Mouse (Mus musculus): ENCODE data around the gene Cachd1.

Cachd1 gene

DNA sequence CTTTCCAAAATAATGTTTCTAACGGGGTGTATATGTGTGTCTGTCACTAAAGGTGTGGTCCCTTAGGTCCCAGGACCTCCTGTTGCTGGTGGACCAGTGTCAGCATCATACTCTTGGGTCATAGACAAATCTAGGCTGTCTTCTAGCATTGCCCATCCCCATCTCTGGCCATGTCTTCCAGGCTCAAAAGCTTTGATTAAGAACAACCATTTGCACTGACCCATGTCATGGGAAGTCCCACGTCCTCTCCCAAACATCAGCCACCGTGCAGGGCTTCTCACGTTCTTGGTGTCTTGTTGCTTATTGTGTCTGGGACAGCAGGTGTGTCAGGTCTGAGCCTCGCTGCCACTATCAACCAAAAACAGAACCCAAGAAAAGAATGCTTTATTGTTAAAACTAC is 219.1 kb downstream of the Cachd1 start:
- no peak for DNase-seq

DNA sequence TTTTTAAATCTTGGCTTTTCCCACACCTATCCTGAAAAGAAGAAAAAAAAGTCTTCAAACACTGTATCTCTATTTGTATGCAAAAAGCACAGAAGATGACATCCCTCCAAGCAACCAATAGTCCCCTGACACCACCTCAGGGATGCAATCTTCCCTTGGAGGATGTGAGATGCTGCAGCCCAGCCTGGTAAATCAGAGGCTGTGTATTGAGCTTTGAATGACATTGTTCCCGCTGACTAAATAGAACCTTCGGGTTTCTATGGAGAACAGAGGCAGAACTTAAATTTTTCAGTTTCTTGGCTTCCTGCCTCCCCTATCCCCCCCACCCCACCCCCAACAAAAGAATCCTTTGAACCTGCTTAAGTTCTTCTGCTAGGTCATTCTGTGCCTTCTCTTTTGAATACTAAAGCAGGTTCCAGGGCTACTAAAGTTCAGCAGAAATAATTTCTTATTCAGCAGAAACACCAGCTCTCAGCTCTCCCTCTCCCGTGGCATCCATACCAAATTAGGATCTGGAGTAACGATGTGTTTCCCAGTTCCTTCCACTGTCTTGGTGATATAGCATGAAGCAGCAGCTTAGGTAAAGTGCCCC is 219.7 kb downstream of the Cachd1 start:
- DNase-seq, result no peak

DNA sequence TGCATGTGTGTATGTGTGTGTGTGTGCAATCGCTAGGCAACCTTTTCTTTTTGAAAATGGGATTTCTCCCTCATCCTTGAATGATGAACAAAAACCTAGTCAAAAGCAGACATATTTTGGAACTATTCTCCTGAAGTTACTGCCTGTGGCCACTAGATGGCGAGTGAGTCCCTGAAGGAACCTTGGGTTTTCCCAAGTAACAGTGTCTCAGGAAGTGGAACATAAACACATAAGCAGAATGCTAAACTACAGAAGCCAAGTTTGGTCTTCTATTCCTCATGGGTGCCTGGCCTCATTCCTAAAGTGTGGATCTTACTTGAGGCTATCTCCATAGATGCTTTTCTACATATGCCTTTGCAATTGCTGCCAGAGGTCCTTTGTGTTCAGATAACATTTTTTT is 221.7 kb downstream of the Cachd1 start:
- DNase-seq, result peak in 1 of 2 experiments; percentile 60

DNA sequence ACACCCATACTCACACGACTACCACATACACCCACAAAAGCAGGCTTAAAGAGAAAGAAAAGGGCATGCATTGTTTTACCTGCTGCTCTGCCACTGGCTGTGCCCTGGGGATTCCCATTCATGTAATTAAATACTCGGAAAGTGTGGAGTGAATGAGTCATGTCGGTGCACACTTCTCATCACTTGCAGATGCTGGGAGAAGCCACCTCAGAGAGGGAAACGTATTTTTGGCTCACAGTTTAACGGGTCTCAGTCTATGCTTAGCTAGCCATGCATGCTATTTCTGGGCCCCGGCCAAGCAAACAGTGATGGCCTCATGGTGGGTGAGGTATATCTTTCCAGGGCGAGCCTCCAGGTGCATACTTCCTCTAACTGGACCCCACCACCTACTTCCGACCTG is 222.4 kb downstream of the Cachd1 start:
- DNase-seq, result no peak

DNA sequence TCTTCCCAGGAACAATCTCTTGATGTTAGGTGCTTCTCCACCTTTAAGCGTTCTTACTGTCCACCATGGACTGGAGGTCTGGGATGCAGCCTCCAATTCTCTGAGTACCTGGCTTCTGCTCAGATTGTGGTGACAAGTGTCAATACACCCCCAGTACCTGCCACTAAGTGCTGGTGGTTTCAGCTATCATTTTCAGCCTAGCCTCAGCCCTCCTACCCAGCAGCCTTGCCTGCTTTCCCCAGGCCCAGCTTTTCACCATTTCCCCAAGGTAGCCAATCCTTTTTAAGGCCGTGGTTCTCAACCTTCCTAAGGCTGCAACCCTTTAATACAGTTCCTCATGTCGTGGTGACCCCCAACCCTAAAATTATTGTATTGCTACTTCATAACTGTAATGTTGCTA is 224.1 kb downstream of the Cachd1 start:
- DNase-seq, result no peak

DNA sequence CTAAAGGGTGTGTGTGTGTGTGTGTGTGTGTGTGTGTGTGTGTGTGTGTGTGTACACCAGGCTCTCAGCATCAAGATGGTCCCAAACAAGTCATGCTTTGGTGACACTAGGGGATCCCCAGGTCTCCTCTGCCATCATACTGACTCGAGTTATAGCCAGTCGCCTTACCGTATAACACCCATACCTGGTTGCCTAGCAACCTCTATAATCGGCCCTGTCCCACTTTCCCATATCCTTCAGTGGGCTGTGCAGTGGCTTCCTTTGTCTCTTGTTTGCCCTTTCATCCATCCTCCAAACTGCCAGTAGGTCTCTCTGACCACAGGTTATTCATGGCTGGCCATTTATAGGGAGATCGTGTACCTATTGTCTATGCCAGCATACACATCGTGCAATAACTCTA is 224.6 kb downstream of the Cachd1 start:
- DNase-seq, result no peak

DNA sequence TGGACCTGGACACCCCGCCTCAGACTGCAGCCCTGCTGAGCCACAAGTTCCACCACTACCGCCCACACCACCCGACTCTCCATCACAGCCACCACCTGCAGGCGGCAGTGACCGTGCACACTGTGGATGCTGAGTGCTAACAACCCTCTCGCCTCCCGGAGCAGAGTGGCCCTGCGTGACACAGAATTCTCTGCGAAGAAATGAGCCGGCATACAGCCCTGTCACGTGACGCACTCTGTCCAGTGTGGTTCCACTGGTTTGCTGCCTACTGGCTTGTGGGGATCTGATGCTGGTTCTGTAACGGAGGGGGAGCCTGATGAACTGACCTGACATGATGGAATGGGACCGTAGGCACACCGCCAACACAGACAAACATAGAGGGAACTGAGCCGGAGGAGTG is 226.5 kb downstream of the Cachd1 start:
- no peak for DNase-seq

DNA sequence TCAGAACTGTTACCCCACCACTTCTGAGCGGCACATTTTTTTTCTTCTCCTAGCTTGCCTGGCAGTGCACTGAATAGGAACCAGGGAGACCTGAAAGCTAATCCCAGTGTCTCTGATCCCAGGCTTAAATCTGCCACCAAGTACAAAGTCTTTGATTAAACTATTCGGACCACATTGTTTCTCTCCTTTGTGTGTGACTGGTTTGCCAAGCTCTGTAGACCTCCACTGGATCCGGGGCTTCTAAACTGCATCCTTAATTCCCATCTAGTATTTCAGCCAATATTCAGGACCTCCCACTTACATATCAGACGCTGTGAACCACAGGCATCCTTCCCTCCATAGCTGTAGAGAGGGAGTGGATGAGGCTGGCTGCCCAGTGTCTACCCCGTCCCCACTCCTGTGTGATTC is 231.9 kb downstream of the Cachd1 start:
- no peak for DNase-seq

DNA sequence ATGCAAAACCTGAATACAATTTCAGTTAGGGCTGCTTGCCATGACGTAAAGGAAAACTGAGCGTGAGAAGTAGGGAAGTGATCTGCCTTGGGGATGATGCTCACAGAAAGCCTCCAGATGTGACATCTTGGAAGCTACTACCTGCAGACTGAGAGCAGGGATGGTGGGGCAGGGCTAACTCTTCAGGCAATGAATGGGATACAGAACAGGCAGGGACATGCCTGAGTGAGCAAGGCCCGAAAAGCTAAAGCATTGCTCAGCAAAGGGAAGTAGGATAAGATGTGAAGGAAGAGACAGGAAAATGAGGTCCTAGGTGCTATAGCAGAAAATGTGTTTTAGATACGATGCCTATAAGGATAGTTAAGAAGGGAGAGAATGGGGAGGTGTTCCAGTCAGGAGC is 232.6 kb downstream of the Cachd1 start:
- DNase-seq, result no peak

DNA sequence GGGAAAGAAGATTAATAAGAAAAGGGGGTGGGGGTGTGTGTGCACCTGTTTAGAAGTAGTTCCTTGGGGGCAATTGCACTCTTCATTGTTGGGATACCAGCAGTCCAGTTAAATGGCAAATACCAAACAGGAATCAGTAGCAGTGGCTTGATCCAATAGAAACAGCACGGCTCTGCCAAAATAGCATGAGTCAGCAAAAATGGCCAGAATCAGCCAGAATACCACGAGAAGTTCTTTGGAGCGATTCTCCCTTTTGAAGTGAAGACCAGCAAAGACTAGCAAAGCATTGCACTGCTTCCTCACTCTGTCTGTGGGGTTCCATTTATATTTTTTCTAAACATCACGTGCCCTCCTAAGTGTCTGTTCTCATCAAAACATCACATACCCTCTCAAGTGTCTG is 241.3 kb downstream of the Cachd1 start:
- DNase-seq, result no peak

DNA sequence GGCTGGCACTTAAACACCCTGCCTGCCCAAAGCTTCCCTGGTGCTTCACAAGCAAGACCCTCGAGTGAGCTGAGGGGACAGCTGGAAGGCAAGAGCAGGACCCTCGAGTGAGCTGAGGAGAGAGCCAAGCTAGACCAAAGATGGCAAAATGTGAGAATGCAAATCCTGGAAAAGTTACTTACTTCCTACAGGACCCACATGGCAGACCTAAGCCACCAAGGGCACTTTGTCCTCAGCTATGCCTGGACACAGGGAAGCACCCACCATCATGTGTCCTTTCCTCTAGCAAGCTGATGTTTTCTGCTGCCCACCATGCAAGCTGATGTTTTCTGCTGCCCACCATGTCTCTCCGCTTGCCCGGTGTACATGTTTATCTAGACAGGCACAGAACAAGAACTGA is 244.1 kb downstream of the Cachd1 start, which contains the start of gene Gm10577:
TSS of gene Gm10577 (minus strand) at position 101 of the 400 bp plus-strand sequence.
- no peak for DNase-seq

DNA sequence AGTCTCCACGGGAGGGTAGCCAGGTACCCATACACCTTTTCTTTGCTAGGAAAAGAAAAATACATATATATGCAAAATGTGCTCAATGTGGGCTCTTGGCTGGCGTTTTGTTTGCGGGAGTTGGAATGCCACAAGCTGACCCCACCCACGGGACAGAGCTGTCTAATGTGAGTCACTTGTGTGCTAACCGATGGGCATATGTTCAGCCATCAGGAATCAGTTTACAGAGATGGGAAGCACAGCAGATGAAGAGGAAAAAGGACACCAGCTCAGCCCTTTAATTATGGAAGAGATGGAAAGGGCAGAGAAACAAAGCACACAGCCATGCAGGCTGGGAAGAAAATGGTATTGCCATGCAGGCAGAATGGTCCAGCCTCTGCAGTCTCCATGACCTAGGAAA is 250.1 kb downstream of the Cachd1 start:
- DNase-seq, result no peak

DNA sequence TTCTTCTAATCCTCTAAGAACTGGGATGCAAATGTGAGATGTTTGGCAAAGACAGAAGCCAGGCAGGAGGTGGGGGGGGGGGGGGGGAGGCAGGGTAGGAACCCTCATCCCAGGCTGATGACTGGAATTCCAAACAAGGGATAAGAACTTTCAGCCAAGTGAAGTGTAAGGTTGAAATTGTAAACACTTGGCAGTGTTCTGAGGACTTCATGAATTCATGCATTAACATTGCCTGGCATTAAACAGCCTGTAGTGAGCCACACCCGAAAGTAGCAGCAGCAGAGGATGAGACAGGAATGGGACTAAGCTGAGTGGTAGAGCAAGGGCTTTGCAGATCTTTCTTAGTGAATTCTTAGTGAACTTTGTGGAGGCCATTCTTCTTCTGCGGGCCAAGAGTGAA is 250.5 kb downstream of the Cachd1 start:
- no peak for DNase-seq

DNA sequence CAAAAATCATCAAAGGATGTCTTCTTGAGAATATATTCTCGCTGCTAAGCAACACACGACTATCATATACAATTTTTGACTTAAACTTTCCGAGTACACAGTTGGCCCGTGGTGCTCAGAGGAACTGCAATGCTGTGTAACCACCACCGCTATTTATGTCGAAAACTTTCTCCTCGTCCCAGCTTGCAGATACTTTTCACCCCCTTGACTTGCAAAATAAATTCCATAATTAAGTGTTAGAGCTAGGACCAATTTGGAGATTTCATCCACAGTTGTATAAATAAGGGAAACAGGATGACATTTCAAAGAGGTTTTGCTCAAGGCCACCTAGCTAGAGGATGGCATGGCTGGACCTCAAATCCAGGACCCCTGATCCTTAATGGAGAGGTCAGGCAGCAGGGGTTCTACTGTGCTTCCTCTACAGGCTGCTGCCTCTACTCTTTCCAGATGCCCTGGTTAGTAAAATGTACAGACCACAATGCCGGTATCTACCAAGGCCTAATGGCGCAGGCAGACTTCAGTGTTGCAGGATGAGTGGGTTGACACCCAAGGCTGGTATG is 251.5 kb downstream of the Cachd1 start:
- no peak for DNase-seq

DNA sequence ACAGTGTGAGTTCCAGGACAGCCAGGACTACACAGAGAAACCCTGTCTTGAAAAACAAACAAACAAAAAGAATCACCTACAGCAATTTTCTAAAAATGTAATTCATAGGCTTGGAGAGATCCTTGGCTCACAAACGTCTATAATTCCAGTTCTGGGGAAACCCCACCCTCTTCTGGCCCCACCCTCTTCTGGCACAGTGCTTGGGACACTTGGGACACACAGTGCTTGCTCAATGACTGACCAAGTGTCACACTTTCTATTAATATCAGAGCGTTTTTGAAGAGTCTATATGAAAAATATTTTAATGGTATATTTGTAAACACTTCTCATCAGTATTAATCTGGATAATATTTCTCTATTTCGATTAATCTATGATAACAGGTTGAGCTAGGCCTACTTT is 256.6 kb downstream of the Cachd1 start:
- no peak for DNase-seq

DNA sequence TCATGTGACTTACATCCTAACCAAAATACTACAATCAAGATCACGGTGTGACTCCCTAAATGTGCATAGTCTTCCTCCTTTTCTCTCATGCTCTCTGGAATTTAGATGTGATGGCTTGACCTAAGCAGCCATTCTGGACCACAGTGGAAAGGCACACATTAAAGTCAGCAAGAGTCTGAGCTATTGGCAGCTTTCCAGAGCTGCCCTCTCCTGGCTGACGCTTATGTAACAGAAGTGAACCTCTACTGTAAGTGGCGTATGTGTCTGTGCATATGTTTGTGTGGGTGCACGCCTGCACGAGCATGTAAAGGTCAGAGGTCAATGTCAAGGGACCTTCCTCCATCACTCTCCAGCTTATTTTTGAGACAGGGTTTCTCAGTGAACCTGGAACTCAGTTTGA is 258.7 kb downstream of the Cachd1 start:
- no peak for DNase-seq

DNA sequence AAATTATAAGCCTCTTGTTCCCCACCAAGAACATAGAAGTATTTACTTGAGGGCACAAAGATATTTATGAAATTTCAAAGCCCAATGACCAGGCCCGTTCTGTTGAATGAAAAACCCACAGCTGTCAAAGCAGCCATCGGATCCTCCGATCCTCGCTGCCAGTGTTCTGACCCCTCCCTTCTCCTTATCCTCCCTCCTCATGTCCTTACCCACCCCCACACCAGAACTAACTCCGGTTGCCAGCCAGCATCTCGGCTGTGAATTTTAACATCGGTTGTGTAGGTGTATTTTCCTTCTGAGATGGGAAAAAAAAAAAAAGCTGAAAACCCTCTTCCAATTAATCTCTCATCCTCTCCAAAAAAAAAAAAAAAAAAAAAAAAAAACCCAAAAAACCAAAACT is 260.7 kb downstream of the Cachd1 start:
- no peak for DNase-seq

DNA sequence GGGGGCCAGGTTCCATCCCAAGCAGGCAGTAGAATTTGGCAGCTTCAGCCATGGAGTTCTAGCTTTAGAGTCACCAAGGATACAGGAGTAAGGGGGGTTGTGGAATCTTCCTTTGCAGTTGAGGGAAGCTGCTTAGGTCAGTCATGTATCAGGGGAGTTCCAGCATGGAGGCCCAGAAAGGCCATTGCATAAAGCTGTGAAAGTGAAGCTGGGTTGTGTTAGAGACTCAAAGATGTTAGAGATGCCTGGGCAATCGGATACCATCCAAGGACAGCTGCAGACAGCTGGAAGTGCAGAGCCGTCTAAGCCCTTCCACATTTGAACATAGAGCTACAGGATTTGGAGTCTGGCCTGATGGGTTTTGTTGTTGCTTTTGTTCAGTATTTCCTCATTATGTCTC is 267.2 kb downstream of the Cachd1 start:
- DNase-seq, result no peak

DNA sequence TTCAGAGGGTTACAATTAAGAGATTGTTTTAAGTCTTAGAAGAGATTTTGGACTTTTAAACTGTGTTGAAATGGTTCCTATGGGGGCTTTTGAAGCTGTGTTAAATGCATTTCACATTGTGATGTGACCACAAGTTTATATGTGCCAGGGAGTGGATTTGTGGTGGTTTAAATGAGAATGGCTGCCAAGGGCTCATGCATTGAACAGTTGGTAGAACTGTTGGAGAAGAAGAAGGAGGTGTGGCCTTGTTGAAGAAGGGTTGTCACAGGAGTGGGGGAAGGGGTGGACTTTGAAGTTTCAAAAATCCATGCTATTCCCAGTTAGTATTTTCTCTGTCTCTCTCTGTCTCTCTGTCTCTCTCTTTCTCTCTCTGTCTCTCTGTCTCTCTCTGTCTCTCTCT is 267.7 kb downstream of the Cachd1 start:
- no peak for DNase-seq

DNA sequence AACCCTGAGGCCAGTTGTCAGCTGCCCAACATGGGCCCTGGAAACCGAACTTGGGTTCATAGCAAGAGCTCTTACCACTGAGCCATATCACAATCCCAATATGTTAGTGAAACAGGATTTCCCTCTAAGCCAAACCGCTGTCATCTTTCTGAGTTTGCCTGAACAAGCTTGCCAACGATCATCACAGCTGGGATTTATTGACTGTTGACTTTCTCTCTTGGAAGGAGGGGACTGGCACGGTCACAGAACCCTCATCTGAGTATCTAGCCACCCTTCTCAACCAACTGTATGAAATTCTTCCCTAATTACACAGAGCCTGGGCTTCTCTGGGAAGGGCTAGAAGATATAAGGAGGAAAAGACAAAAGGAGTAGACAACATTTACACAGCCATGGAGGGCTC is 270.1 kb downstream of the Cachd1 start:
- no peak for DNase-seq

DNA sequence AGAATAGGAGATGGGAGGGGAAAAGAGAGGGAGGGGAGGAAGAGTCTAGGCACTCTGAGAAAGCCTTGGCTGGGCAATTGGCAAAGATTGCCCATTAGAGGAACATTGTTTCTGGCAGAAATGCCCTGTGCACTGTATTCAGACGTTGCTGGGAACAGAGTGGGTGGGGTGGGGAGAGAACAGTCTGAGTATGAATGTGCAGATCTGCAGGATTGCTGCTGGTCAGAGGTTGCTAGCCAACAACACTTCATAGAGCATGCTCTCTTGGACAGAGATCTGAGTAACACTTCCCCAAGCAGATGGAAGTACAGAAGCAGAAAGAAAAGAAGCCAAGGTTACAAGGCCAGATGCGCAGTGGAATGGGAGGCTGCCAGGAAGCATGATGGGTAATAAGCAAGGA is 285.7 kb downstream of the Cachd1 start:
- DNase-seq, result no peak

DNA sequence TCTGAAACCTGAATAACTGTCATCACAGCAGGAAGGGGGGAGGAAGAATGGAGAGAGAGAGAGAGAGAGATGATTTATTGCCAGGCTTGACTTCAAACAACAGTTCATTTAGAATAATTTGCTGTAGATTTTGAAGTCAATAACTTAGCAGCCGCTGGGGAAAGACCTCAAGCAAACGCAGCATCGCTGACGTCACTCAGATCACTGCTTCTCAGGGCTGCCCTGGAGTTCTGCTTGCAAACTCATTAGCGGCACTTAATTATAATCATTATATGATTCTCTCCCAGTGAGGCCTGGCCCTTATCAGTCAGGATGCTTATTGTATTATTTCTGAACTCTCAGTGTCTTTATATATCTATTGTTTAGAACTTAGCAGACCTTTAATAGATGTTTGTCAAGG is 289.9 kb downstream of the Cachd1 start:
- DNase-seq, result no peak

DNA sequence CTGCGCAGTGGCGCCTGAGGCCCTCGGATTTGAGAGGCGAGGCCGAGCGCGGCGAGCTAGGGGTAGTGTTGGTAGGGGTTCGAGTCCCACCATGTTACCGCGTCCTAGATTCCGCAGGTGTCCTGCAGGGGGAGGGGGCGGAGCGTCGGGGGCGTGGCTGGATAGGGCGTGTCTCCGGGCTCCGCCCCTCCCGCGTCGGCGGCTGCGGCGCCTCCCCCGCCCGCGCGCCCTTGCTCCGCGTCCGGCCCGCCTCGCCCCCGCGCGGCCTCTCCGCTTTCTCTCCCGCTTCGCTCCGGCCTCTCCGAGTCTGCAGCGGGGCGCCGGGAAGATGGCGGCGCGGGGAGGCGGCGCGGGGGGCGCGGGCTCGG is 292.3 kb downstream of the Cachd1 start, which contains the start of gene Raver2:
TSS of gene Raver2 (plus strand) at position 198 of the 368 bp plus-strand sequence.
- DNase-seq, result peak; percentile 57 to 70

DNA sequence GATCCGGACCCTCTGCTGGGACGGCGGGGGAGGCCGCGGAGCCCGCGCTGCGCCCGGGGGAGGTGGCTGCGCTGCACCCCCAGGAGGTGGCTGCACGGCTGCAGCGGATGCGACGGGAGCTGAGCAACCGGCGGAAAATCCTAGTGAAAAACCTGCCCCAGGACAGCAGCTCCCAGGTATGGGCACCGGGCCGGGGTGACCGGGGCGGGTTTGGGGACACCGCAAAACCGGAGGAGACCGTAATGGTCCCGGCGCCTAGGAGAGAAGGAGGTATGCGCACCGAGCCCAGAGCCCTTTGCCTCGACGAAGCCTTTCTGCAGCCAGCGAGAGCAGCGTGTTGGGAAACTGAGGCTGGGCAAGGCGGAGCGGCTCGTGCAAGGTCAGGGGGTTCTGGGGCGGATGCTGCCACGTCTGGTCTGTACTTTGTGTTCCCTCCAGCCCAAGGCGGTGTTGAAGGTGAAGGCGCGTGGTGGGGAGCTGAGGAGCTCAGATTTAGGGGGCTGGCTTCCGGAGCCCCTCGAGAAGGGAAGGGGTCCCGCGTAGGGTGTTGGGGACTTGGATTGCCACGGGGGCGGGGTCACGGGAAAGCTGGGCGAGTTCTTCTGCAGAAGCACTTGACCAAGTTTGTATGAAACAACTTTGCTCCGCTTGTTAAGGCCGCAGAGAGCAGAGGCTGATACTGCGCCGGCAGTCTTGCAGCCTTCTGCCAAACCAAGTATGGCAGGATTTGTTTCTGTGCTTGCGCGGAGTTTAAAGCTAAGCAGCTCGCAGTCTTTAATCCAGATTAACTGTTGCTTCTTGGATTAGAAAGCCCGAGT is 292.9 kb downstream of the Cachd1 start:
- peak; percentile 29 to 41 for DNase-seq

All from kidney, postnatal 25 days (tissue).